Mouse (Mus musculus): ENCODE measurements around the gene Zfyve21.

Zfyve21 gene

GRCm38 (mm10) chr12:111843470-111843869, 29.5 kb downstream of the Zfyve21 start:
- no peak for DNase-seq (ENCODE audit: low spot score in 2 of 2)

GRCm38 (mm10) chr12:111845953-111846352, 32.0 kb downstream of the Zfyve21 start:
- no peak for DNase-seq (ENCODE audit: low spot score in 2 of 2)

GRCm38 (mm10) chr12:111846815-111847214, 32.8 kb downstream of the Zfyve21 start:
- DNase-seq (ENCODE audit: low spot score in 2 of 2), result no peak

- DNase-seq (ENCODE audit: low spot score in 2 of 2), result no peak
Measured at GRCm38 (mm10) chr12:111848300-111848798, 34.4 kb downstream of the Zfyve21 start.

- DNase-seq (ENCODE audit: low spot score in 2 of 2), result no peak
Measured at GRCm38 (mm10) chr12:111851235-111851634, 37.3 kb downstream of the Zfyve21 start.

- DNase-seq (ENCODE audit: low spot score in 2 of 2), result no peak
Measured at GRCm38 (mm10) chr12:111851745-111852144, 37.8 kb downstream of the Zfyve21 start.

GRCm38 (mm10) chr12:111853011-111853436, 39.1 kb downstream of the Zfyve21 start:
- no peak for DNase-seq (ENCODE audit: low spot score in 2 of 2)

GRCm38 (mm10) chr12:111853546-111853945, 39.6 kb downstream of the Zfyve21 start:
- no peak for DNase-seq (ENCODE audit: low spot score in 2 of 2)

- no peak for DNase-seq (ENCODE audit: low spot score in 2 of 2)
Measured at GRCm38 (mm10) chr12:111855448-111855847, 41.5 kb downstream of the Zfyve21 start.

- DNase-seq (ENCODE audit: low spot score in 2 of 2), result no peak
Measured at GRCm38 (mm10) chr12:111864206-111864824, 50.3 kb downstream of the Zfyve21 start.

- DNase-seq (ENCODE audit: low spot score in 2 of 2), result no peak
Measured at GRCm38 (mm10) chr12:111869806-111870205, 55.8 kb downstream of the Zfyve21 start.

GRCm38 (mm10) chr12:111870811-111871210, 56.8 kb downstream of the Zfyve21 start:
- no peak for DNase-seq (ENCODE audit: low spot score in 2 of 2)

- DNase-seq (ENCODE audit: low spot score in 2 of 2), result no peak
Measured at GRCm38 (mm10) chr12:111872079-111872478, 58.1 kb downstream of the Zfyve21 start.

- DNase-seq (ENCODE audit: low spot score in 2 of 2), result no peak
Measured at GRCm38 (mm10) chr12:111874601-111875140, 60.7 kb downstream of the Zfyve21 start.

GRCm38 (mm10) chr12:111875499-111875898, 61.5 kb downstream of the Zfyve21 start:
- DNase-seq (ENCODE audit: low spot score in 2 of 2), result no peak

- DNase-seq (ENCODE audit: low spot score in 2 of 2), result peak; percentile 76 to 92
Measured at GRCm38 (mm10) chr12:111878213-111878612, 64.2 kb downstream of the Zfyve21 start.
